Mouse (Mus musculus) myocyte (in vitro differentiated cells): ENCODE results near the gene Rnaseh1. TPM values are rescaled to one million over a fixed set of nuclear protein-coding genes. Genes with fewer than 3 reads are reported as not detected.

Source experiments
- H3K27me3 ChIP-seq: one replicate; pipeline ENCODE4 v1.6.1; 2011; ENCODE audit not compliant: control insufficient read depth, insufficient read depth, insufficient read length
- H3K36me3 ChIP-seq: one replicate; pipeline ENCODE4 v1.6.1; 2011; ENCODE audit not compliant: control insufficient read depth, insufficient read depth
- H3K4me2 ChIP-seq: one replicate; pipeline ENCODE4 v1.6.1; 2011; ENCODE audit warnings: low read depth, control low read depth
- H3K4me3 ChIP-seq: one replicate; pipeline ENCODE4 v1.5.1; 2011; ENCODE audit warnings: mild to moderate bottlenecking, control low read depth, moderate library complexity
- H3K79me2 ChIP-seq: one replicate; pipeline ENCODE4 v1.6.1; 2011; ENCODE audit not compliant: control insufficient read depth, insufficient read depth
- H3ac ChIP-seq: one replicate; pipeline ENCODE4 v1.6.1; 2011; ENCODE audit not compliant: control insufficient read depth, insufficient read length
- CEBPB ChIP-seq: IDR thresholded peaks from 2 replicates; pipeline ENCODE4 v1.6.1; 2011; ENCODE audit warnings: mild to moderate bottlenecking, moderate library complexity; ENCODE audit not compliant: poor library complexity, insufficient read depth, severe bottlenecking
- E2F4 ChIP-seq: IDR thresholded peaks from one replicate; pipeline ENCODE4 v1.6.1; 2011; ENCODE audit warnings: mild to moderate bottlenecking, control low read depth, moderate library complexity; ENCODE audit not compliant: insufficient read depth
- MAX ChIP-seq: IDR thresholded peaks from one replicate; pipeline ENCODE4 v1.6.1; 2011; ENCODE audit warnings: low read depth, mild to moderate bottlenecking, control low read depth
- MYOD1 ChIP-seq, 3 experiments: IDR thresholded peaks; one replicate each; pipeline ENCODE4 v1.6.1; 2011; ENCODE audit warnings: control low read depth in 2 of 3, low read depth in 2 of 3, mild to moderate bottlenecking in 2 of 3, moderate library complexity in 1 of 3; ENCODE audit not compliant: insufficient read length in 2 of 3, control insufficient read depth in 1 of 3
- MYOG ChIP-seq, 3 experiments: IDR thresholded peaks; one replicate each; pipeline ENCODE4 v1.6.1; 2011; ENCODE audit warnings: control low read depth in 2 of 3, low read depth in 2 of 3, mild to moderate bottlenecking in 2 of 3; ENCODE audit not compliant: insufficient read length in 2 of 3, control insufficient read depth in 1 of 3, insufficient read depth in 1 of 3
- POLR2A ChIP-seq: IDR thresholded peaks from one replicate; pipeline ENCODE4 v1.6.1; 2011; ENCODE audit warnings: low read depth, mild to moderate bottlenecking, control low read depth, moderate library complexity; ENCODE audit not compliant: insufficient read length
- POLR2AphosphoS2 ChIP-seq: IDR thresholded peaks from one replicate; pipeline ENCODE4 v1.6.1; 2011; ENCODE audit warnings: low read depth, control low read depth; ENCODE audit not compliant: insufficient read length
- REST ChIP-seq: IDR thresholded peaks from one replicate; pipeline ENCODE4 v1.6.1; 2011; ENCODE audit warnings: mild to moderate bottlenecking, control low read depth, moderate library complexity; ENCODE audit not compliant: insufficient read depth, insufficient read length
- SRF ChIP-seq: IDR thresholded peaks from one replicate; pipeline ENCODE4 v1.6.1; 2011; ENCODE audit warnings: low read depth; ENCODE audit not compliant: control insufficient read depth, insufficient read length
- TCF12 ChIP-seq: IDR thresholded peaks from one replicate; pipeline ENCODE4 v1.6.1; 2011; ENCODE audit warnings: mild to moderate bottlenecking, control low read depth; ENCODE audit not compliant: poor library complexity, insufficient read depth, severe bottlenecking
- TCF3 ChIP-seq: IDR thresholded peaks from one replicate; pipeline ENCODE4 v1.6.1; 2011; ENCODE audit warnings: low read depth, control low read depth; ENCODE audit not compliant: insufficient read length
- USF1 ChIP-seq: IDR thresholded peaks from one replicate; pipeline ENCODE4 v1.6.1; 2011; ENCODE audit warnings: low read depth, mild to moderate bottlenecking, control low read depth, moderate library complexity
- polyA plus RNA-seq: library from polyadenylated mRNA; unstranded; fragments of >200 nt; fragmentation: generic; extraction: Trizol; gene quantifications from one replicate; pipeline ENCODE4 v1.2.1, GENCODE M21; 2012; ENCODE audit warnings: missing spikeins

The Rnaseh1 gene
- polyA plus RNA-seq, 1 experiment = 8.7 TPM

- H3K4me2 ChIP-seq = no peak overlapping the region
- no peaks in the 10 kb centered on the region for H3K36me3 ChIP-seq
- H3K4me3 ChIP-seq = no peak overlapping the region
- TF ChIP-seq CEBPB = no peak
- no peak for TF ChIP-seq SRF
- no peak for TF ChIP-seq POLR2AphosphoS2
- TF ChIP-seq TCF3 = no peak
- no peak for TF ChIP-seq MYOD1 (IDR thresholded peaks at IDR 0.05; ENCODE audit: control insufficient read depth in 1 of 3, insufficient read length in 2 of 3, low read depth in 2 of 3)
- no peak for TF ChIP-seq REST
- TF ChIP-seq POLR2A = no peak
- TF ChIP-seq MYOG (IDR thresholded peaks at IDR 0.05; ENCODE audit: control insufficient read depth in 1 of 3, insufficient read depth in 1 of 3, insufficient read length in 2 of 3, low read depth in 2 of 3) = no peak
- TF ChIP-seq MAX = no peak
- no peak overlapping the region for H3ac ChIP-seq
- H3K79me2 ChIP-seq = no peaks in the 10 kb centered on the region
- H3K27me3 ChIP-seq = no peaks in the 10 kb centered on the region
Observed at GRCm38 (mm10) chr12:28701302-28701701, 51.9 kb downstream of the Rnaseh1 start.

- Histone ChIP-seq H3K4me2 (no peak overlapping the region), H3ac (no peak overlapping the region), H3K79me2 (no peaks in the 10 kb centered on the region), H3K27me3 (no peaks in the 10 kb centered on the region), H3K36me3 (no peaks in the 10 kb centered on the region), H3K4me3 (no peak overlapping the region)
- TF ChIP-seq SRF = no peak
- TF ChIP-seq MYOG (IDR thresholded peaks at IDR 0.05; ENCODE audit: control insufficient read depth in 1 of 3, insufficient read depth in 1 of 3, insufficient read length in 2 of 3, low read depth in 2 of 3) = no peak
- no peak for TF ChIP-seq TCF12
- no peak for TF ChIP-seq TCF3
- TF ChIP-seq E2F4 = no peak
- TF ChIP-seq POLR2AphosphoS2 = no peak
- TF ChIP-seq CEBPB = no peak
- no peak for TF ChIP-seq REST
- no peak for TF ChIP-seq USF1
- TF ChIP-seq POLR2A = no peak
- TF ChIP-seq MYOD1 (IDR thresholded peaks at IDR 0.05; ENCODE audit: control insufficient read depth in 1 of 3, insufficient read length in 2 of 3, low read depth in 2 of 3) = no peak
- TF ChIP-seq MAX = no peak
Observed at GRCm38 (mm10) chr12:28704381-28704780, 55.0 kb downstream of the Rnaseh1 start.

GRCm38 (mm10) chr12:28705204-28705603, 55.8 kb downstream of the Rnaseh1 start:
- no peaks in the 10 kb centered on the region for H3K27me3 ChIP-seq
- H3K36me3 ChIP-seq = no peaks in the 10 kb centered on the region
- no peak overlapping the region for H3K4me3 ChIP-seq
- H3ac ChIP-seq = no peak overlapping the region
- no peaks in the 10 kb centered on the region for H3K79me2 ChIP-seq
- no peak for TF ChIP-seq E2F4
- no peak for TF ChIP-seq MYOD1 (IDR thresholded peaks at IDR 0.05; ENCODE audit: control insufficient read depth in 1 of 3, insufficient read length in 2 of 3, low read depth in 2 of 3)
- TF ChIP-seq MYOG (IDR thresholded peaks at IDR 0.05; ENCODE audit: control insufficient read depth in 1 of 3, insufficient read depth in 1 of 3, insufficient read length in 2 of 3, low read depth in 2 of 3) = no peak
- no peak for TF ChIP-seq CEBPB
- no peak overlapping the region for H3K4me2 ChIP-seq

- Histone ChIP-seq H3K4me3 (no peak overlapping the region), H3ac (no peak overlapping the region), H3K4me2 (no peak overlapping the region), H3K79me2 (no peaks in the 10 kb centered on the region), H3K36me3 (no peaks in the 10 kb centered on the region), H3K27me3 (no peaks in the 10 kb centered on the region)
- no peak for TF ChIP-seq CEBPB
- no peak for TF ChIP-seq MAX
- TF ChIP-seq USF1 = no peak
- no peak for TF ChIP-seq SRF
- TF ChIP-seq TCF3 = no peak
- no peak for TF ChIP-seq E2F4
Observed at GRCm38 (mm10) chr12:28708154-28708553, 58.8 kb downstream of the Rnaseh1 start.

Other genes starting within 250 kb of the Rnaseh1 start
- gene Dcdc2c, start 97.2 kb upstream of the Rnaseh1 start, polyA plus RNA-seq = 0.05 TPM
- not detected for gene Allc, start 67.1 kb upstream of the Rnaseh1 start, polyA plus RNA-seq
- 0.06 TPM for gene Colec11, start 26.2 kb upstream of the Rnaseh1 start, polyA plus RNA-seq
- gene Rps7, start 13.6 kb upstream of the Rnaseh1 start, polyA plus RNA-seq = 932 TPM
- 18.1 TPM for gene Adi1, start 25.6 kb downstream of the Rnaseh1 start, polyA plus RNA-seq
- gene Trappc12, start 100.9 kb downstream of the Rnaseh1 start, polyA plus RNA-seq = 31.4 TPM
- gene Eipr1, start 102.2 kb downstream of the Rnaseh1 start, polyA plus RNA-seq = 19.5 TPM